Mouse (Mus musculus): ENCODE results near the gene Hist1h2ad. TPM values are rescaled to one million over a fixed set of nuclear protein-coding genes. Genes with fewer than 3 reads are reported as not detected.
"Not testable (repeated sequence)": the region's sequence is repeated elsewhere in the genome, so short reads cannot be mapped to it uniquely, and the experiment has no call there.

The Hist1h2ad gene
- polyA plus RNA-seq, 1 experiment, result 1.9 TPM

GRCm38 (mm10) chr13:23562699-23563462, 11.3 kb upstream of the Hist1h2ad start:
- no peak for DNase-seq (ENCODE audit: low spot score)

- no peak for DNase-seq (ENCODE audit: low spot score)
These were observed 9.7 kb upstream of the Hist1h2ad start for GRCm38 (mm10) chr13:23564482-23564881.

GRCm38 (mm10) chr13:23570261-23571021, 3.7 kb upstream of the Hist1h2ad start:
- DNase-seq (ENCODE audit: low spot score), result not testable (repeated sequence)

- DNase-seq (ENCODE audit: low spot score), result peak; percentile 61
These were observed 3.1 kb upstream of the Hist1h2ad start, which contains the start of the genes Hist1h2ae and Hist1h2bg for GRCm38 (mm10) chr13:23571022-23571503. Hist1h2ae (minus strand) TSS chr13:23571220. Hist1h2bg (plus strand) TSS chr13:23571396.

DNA sequence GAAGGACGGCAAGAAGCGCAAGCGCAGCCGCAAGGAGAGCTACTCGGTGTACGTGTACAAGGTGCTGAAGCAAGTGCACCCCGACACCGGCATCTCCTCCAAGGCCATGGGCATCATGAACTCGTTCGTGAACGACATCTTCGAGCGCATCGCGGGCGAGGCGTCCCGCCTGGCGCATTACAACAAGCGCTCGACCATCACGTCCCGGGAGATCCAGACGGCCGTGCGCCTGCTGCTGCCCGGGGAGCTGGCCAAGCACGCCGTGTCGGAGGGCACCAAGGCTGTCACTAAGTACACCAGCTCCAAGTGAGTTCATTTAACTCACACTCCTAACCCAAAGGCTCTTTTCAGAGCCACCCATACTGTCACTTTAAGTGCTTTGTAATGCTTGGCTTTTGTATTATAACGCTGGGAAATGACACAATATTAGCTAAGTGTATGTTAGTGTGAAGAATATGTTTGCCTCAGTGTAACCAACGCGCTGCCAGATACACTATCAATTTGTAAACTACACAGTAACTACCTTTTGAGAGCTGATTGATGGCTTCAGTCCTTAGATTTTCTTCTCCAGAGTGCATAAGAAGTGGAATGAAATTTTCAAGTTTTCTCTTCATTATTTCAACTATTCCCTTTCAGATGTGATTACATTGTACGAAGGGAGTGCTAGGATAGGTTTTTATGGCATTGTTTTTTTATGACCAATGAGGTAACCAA, 2.5 kb upstream of the Hist1h2ad start:
- not testable (repeated sequence) for DNase-seq (ENCODE audit: low spot score)

DNA sequence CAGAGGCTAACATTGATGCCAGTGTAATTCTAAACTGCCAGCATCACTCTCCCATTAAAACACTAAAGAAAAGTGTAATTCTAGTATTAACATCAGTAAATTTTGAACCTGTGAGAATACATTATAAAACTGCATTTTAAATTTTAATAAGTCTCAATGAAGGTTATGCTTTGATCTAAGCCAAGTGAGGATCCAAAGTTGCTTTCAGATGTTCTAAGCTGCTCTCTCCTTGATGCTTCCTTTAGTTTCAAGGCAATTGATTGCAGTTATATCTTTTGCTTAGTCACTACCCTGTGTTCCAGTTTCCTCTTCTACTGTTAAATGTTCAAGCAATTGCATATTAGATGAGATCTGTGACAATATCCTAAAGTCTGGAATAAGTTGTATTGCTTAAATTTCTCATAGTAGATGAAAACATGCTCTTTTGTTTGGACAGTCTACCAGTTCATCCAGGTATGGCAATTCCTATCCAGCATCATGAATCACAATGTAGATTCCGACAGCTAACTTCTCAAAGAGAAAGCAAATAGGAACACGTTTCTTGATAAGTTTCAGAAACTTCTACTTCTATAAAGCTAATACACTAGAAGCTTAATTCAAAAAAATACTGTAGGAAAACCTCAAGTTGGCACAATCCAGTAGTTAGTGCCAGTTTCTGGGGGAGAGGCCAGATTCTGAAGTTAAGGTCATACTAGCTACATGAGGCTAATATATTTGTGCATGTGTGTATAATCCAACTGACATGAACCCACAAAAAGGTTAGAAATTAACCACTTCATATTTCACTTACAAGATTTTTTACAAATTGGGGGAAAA, 1.8 kb upstream of the Hist1h2ad start:
- DNase-seq (ENCODE audit: low spot score), result no peak

DNA sequence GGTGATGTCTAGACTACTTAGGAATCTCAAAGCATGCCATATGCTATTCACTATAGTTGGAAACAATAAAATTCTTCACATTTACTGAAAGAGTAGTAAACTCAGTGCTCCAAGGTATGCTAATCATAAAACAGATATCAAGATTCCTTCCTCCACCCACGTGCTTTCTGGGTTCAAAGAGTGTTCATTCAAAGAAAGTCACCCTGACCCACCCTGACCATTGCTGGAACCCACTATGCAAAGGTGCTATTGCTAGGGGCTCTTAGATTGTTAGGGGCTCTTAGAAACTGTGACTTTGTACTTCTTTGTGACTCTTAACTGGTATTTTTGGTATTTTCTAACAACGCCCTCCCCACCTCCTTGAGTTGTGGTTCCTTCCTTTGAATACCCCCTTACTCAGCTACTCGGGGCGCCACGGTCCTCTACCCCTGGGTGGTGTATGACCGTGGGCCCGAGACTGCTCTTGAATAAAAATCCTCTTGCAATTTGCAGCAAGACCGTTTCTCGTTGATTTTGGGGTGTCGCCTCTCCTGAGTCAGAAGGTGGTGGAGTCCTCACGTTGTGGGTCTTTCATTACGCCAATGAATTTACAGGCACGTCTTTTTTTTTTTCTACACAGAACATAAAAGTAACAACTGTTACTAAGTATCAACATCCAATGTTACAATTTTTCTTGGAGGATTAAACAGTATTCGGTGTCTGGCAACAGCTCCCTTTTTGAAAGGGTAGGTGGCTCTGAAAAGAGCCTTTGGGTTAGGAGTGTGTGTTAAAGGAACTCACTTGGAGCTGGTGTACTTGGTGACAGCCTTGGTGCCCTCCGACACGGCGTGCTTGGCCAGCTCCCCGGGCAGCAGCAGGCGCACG, 915 bp upstream of the Hist1h2ad start:
- not testable (repeated sequence) for DNase-seq (ENCODE audit: low spot score)

- not testable (repeated sequence) for DNase-seq (ENCODE audit: low spot score)
These were observed 477 bp downstream of the Hist1h2ad start for GRCm38 (mm10) chr13:23574546-23575170.

- no peak for DNase-seq (ENCODE audit: low spot score)
These were observed 1.2 kb downstream of the Hist1h2ad start, which contains the start of gene Hist1h3d for GRCm38 (mm10) chr13:23575271-23575851. Hist1h3d (plus strand) TSS chr13:23575763.

GRCm38 (mm10) chr13:23575864-23576313, 1.7 kb downstream of the Hist1h2ad start:
- not testable (repeated sequence) for DNase-seq (ENCODE audit: low spot score)

DNA sequence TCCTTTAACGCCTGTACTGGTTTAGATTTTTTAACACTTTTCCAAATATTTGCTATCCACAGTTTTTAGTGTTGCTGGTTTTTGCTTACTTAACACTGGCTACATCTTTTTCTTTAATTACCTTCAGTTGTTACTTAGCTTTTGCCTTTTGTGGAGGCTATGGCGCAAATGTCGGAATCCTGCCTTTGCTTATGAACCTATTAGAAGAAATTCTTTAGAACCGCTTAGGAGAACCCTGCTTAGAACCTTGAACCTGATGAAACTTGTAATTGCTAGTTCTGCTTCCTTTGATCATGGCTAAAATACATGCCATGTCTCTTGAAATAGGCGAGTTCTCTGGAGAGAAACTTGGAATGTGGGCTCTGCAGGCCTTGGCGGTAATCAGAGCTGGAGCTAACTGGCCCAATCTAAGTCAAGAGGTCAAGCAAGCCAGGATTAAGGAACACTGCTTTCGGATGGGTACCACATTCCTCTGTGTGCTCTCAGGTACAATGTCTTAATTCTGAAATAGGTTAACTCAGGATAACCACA, 2.2 kb downstream of the Hist1h2ad start:
- no peak for DNase-seq (ENCODE audit: low spot score)

- no peak for DNase-seq (ENCODE audit: low spot score)
These were observed 2.9 kb downstream of the Hist1h2ad start for GRCm38 (mm10) chr13:23576906-23577639.

- DNase-seq (ENCODE audit: low spot score), result no peak
These were observed 3.7 kb downstream of the Hist1h2ad start for GRCm38 (mm10) chr13:23577835-23578234.

DNA sequence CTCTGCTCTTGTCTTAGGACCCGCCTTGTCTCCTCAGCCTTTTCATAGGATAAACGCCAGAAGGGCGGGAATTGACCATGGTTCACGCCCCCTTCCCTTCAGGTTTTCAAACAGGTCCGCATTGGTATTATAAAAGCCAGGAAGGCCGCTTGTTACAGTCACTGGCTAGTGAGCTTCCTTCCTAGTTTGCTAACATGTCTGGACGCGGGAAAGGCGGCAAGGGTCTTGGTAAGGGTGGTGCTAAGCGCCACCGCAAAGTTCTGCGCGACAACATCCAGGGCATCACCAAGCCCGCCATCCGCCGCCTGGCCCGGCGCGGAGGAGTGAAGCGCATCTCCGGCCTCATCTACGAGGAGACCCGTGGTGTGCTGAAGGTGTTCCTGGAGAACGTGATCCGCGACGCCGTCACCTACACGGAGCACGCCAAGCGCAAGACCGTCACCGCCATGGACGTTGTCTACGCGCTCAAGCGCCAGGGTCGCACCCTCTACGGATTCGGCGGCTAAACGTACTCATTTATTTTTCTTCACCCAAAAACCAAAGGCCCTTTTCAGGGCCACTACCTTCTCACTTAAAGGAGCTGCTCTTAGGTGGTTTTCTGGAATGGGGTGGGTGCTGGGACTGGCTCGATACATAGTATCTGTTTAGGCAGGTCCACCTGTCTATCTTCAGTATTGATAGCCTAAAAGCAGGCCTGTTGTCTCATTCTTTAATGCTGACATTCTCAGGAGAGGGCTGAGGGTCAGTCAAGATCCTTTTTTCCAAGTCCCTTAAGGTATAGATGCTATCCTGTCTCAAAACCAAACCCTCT, 7.4 kb downstream of the Hist1h2ad start, which contains the start of gene Hist1h4d:
Gene Hist1h4d, plus strand, starts transcription at position 191 of the 811 bp plus-strand sequence.
- peak; percentile 91 for DNase-seq (ENCODE audit: low spot score)

GRCm38 (mm10) chr13:23582219-23583056, 8.3 kb downstream of the Hist1h2ad start:
- no peak for DNase-seq (ENCODE audit: low spot score)

GRCm38 (mm10) chr13:23583387-23584068, 9.3 kb downstream of the Hist1h2ad start:
- DNase-seq (ENCODE audit: low spot score), result no peak
